Mouse (Mus musculus) embryonic facial prominence, embryonic 14.5 days (tissue): ENCODE results near the gene Bdkrb2. TPM values are rescaled to one million over a fixed set of nuclear protein-coding genes. Genes with fewer than 3 reads are reported as not detected.
A peak's percentile ranks its signal among the peaks of the same experiment; 100 is the strongest.

Source experiments
- ATAC-seq: fragments of 200-750 bp; cut with Nextera tagmentation; 2 replicates; pipeline ENCODE4 v1.8.0; 2017; ENCODE audit warnings: low read depth, moderate number of reproducible peaks, moderate TSS enrichment
- DNase-seq: peaks from one replicate; pipeline ENCODE4 v3.0.0-alpha.2; 2015; ENCODE audit warnings: low spot score
- H3K27ac ChIP-seq: fragments of 300-500 bp; sonication (generic); replicated peaks from 2 replicates; pipeline ENCODE4 v1.5.1; 2014; ENCODE audit warnings: low read depth, mild to moderate bottlenecking, low read length, moderate library complexity
- H3K27me3 ChIP-seq: fragments of 300-500 bp; sonication (generic); replicated peaks from 2 replicates; pipeline ENCODE4 v1.6.1; 2014; ENCODE audit warnings: low read length; ENCODE audit not compliant: control insufficient read depth, insufficient read depth
- H3K36me3 ChIP-seq: fragments of 300-500 bp; sonication (generic); 2 replicates; pipeline ENCODE4 v1.6.1; 2014; ENCODE audit warnings: low read length, mixed read lengths; ENCODE audit not compliant: control insufficient read depth, insufficient read depth
- H3K4me1 ChIP-seq: fragments of 300-500 bp; sonication (generic); 2 replicates; pipeline ENCODE4 v1.6.1; 2014; ENCODE audit warnings: antibody characterized with exemption, low read length; ENCODE audit not compliant: control insufficient read depth, insufficient read depth
- H3K4me2 ChIP-seq: fragments of 300-500 bp; sonication (generic); 2 replicates; pipeline ENCODE4 v1.6.1; 2014; ENCODE audit warnings: low read depth, mild to moderate bottlenecking, low read length, moderate library complexity, mixed read lengths
- H3K4me3 ChIP-seq: fragments of 300-500 bp; sonication (generic); 2 replicates; pipeline ENCODE4 v1.5.1; 2014; ENCODE audit warnings: low read depth, mild to moderate bottlenecking, low read length
- H3K9ac ChIP-seq: fragments of 300-500 bp; sonication (generic); 2 replicates; pipeline ENCODE4 v1.6.1; 2014; ENCODE audit warnings: low read depth, mild to moderate bottlenecking, low read length, moderate library complexity, mixed read lengths
- H3K9me3 ChIP-seq: fragments of 300-500 bp; sonication (generic); 2 replicates; pipeline ENCODE4 v1.6.1; 2016; ENCODE audit warnings: low read length; ENCODE audit not compliant: control insufficient read depth
- WGBS: fragments of 180-500 bp; shearing (Covaris S2); extraction: QIAGEN DNeasy Blood & Tissue Kit; methylation state at CpG from one replicate; pipeline ENCODE4 v1.1.7; 2014; 5-methylcytosine and 5-hydroxymethylcytosine counted together
- polyA plus RNA-seq: library from polyadenylated mRNA; unstranded; fragments of >200 nt; fragmentation: Nextera tagmentation; extraction: Ambion mirVana; gene quantifications from 2 replicates; pipeline ENCODE4 v1.2.1, GENCODE M21; 2014

Gene Bdkrb2
- polyA plus RNA-seq, 1 experiment from 2014 or later, result 1.0 TPM

DNA sequence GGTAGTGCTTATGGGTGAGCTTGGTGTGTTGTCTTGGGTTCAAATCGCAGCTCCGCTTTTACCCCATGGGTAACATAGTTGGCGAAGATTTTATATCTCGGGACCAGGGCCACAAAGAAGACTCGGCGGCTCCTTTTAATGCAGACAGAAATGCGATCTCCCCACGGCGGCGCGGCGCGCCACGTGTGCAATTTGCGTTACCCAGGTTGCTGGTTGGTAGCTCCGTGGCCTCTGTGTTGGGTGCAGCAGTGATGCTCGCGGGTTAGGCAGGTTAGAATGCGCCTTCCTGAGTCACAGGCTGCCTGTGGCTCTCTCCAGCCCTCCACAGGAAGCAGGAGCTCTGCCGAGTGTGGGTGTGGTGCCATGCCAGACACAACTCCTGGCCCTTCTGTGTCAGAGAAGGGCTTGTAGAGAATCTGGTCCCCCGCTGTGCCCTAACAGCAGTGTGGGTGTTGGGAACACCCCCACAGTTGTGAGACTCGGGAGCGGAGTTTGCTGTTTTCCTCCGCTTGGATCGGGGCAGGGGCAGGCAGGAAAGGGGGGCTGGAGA lies 775 bp downstream of the Bdkrb2 start:
- WGBS, result 7% methylated on average over 25 of the region's 25 CpGs
- Histone ChIP-seq H3K36me3 (no peaks in the 10 kb centered on the region), H3K9me3 (peaks cover 9% of the 10 kb centered on the region), H3K4me1 (peaks cover 9% of the 10 kb centered on the region), H3K27ac (no peak overlapping the region), H3K4me3 (peak overlapping the region; percentile 32), H3K27me3 (peaks cover 25% of the 10 kb centered on the region), H3K4me2 (peak overlapping the region; percentile 63), H3K9ac (peak overlapping the region; percentile 43; the same call in 1 of the 2 replicates)
- DNase-seq (no peak), ATAC-seq (0 out of 2 replicates have a peak, but pooled peaks have one; percentile 17)

DNA sequence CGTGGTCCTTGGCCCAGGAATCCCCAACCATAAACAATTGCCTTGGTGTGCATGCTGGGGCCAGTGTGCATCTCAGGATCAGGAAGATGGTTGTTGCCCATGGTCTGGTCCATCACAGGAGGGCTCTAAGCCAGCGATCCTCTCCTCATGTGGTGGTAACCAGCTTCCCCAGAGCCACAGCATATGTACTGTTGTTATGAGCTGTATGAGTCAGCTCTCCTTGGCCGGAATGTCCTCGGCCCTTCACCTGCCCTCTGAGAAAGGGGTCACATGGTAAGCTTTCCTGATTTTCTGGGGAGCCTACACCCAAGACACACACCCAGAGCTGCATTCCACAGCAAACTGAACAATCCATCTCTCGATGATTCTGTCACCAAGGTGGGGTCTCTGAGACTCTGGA lies 2.2 kb downstream of the Bdkrb2 start:
- DNase-seq (no peak), ATAC-seq (no peak)
- H3K36me3 ChIP-seq, result no peaks in the 10 kb centered on the region
- no peak overlapping the region for H3K27ac ChIP-seq
- H3K4me1 ChIP-seq, result peaks cover 9% of the 10 kb centered on the region
- H3K4me2 ChIP-seq, result no peak overlapping the region
- H3K9me3 ChIP-seq, result peaks cover 9% of the 10 kb centered on the region
- peaks cover 25% of the 10 kb centered on the region for H3K27me3 ChIP-seq
- no peak overlapping the region for H3K9ac ChIP-seq
- no peak overlapping the region for H3K4me3 ChIP-seq
- WGBS, result 75% methylated on average over 5 of the region's 5 CpGs

DNA sequence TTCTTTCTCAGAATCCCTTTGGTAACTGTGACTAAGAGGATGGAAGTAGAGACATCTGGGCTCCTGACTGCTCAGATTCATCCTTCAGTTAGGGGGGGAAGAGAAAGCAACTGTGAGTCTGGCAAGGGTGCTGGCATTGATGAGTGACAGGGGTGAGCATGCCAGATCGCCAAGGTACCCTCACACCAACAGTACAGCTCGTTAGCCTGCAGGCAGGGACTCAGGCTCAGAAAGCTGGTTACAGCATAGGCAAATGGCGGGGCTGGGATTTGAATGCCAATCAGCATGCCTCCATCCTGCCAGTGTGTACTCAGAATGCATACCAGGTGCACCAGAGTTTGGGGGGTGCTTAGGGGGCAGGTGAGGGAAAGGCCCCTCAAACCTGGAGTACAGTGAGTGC lies 8.8 kb downstream of the Bdkrb2 start:
- ATAC-seq, result no peak
- 55% methylated on average over 3 of the region's 3 CpGs for WGBS
- no peak for DNase-seq
- Histone ChIP-seq H3K4me3 (no peak overlapping the region), H3K4me2 (no peak overlapping the region), H3K9me3 (peaks cover 5% of the 10 kb centered on the region), H3K27ac (no peak overlapping the region), H3K4me1 (no peaks in the 10 kb centered on the region), H3K9ac (no peak overlapping the region), H3K36me3 (no peaks in the 10 kb centered on the region), H3K27me3 (no peaks in the 10 kb centered on the region)

GRCm38 (mm10) chr12:105572622-105573021 lies 9.6 kb downstream of the Bdkrb2 start:
- Histone ChIP-seq H3K4me1 (no peaks in the 10 kb centered on the region), H3K27me3 (no peaks in the 10 kb centered on the region), H3K9ac (no peak overlapping the region), H3K4me3 (no peak overlapping the region), H3K36me3 (no peaks in the 10 kb centered on the region), H3K4me2 (no peak overlapping the region), H3K27ac (no peak overlapping the region), H3K9me3 (no peaks in the 10 kb centered on the region)
- ATAC-seq, result no peak
- WGBS, result 75% methylated on average over 2 of the region's 2 CpGs
- no peak for DNase-seq

DNA sequence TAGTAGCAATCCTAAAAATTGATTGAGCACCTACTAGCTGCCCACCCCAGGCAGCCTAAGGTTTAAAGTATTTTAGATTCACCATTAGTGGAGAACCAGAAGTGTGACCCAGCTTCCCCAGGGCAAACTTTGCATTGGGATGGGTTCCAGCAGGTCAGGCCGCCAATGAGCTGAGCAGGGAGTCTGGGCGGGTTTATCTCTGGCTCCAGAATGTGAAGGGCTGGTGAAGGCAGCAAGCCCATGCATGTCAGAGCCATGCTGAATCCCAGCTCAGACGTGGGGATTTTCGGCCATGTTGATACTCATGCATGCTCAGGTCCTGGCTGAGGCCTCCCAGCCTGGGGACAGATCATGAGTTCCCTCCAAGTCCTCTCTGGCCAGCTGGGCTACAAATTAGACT lies 11.3 kb downstream of the Bdkrb2 start:
- 73% methylated on average over 4 of the region's 4 CpGs for WGBS
- ATAC-seq (no peak), DNase-seq (no peak)
- Histone ChIP-seq H3K4me3 (no peak overlapping the region), H3K9ac (no peak overlapping the region), H3K4me1 (no peaks in the 10 kb centered on the region), H3K27ac (no peak overlapping the region), H3K9me3 (no peaks in the 10 kb centered on the region), H3K4me2 (no peak overlapping the region), H3K27me3 (no peaks in the 10 kb centered on the region), H3K36me3 (no peaks in the 10 kb centered on the region)

DNA sequence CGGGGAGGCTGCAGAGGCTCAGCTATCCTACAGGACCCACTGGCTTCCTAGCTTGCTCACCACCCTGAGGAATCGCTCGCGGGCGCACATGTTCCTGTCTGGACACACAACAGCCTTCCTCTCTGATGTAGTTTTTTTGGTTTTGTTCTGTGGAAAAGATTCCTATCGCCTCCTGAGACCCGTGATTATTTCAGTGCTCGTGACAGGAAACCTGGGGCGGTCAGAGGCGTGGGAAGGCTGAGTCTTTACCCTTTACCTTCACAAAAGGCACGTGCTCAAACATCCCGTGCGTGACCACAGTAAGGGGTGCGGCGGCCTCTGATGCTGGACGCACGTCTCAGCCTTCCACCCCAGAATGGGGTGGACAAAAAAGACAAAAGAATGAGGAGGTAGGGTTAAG lies 17.5 kb downstream of the Bdkrb2 start:
- 69% methylated on average over 17 of the region's 17 CpGs for WGBS
- no peak overlapping the region for H3K4me3 ChIP-seq

DNA sequence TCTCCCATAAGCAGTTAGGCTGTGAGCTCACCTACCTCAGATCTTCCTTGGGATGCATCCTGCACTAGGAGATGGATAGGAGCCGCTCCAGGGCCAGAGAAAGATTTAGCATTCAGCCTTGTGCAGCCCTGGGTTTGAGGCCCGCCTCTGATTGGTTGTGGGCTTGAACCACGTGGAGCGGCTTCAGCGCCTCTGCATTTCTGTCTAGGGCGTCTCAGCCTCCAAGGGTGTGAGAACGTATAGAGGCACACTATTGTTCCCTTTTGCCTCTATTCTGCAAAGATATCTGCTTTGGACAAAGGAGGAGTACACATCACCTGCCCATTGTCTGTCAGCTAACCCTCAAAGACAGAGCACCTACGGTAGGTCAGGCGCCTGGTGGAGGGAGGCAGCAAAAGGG lies 19.5 kb downstream of the Bdkrb2 start:
- Histone ChIP-seq H3K9me3 (no peaks in the 10 kb centered on the region), H3K4me3 (no peak overlapping the region), H3K4me2 (no peak overlapping the region), H3K4me1 (peaks cover 7% of the 10 kb centered on the region; the same call in 1 of the 2 replicates), H3K9ac (no peak overlapping the region), H3K27ac (no peak overlapping the region), H3K27me3 (no peaks in the 10 kb centered on the region), H3K36me3 (no peaks in the 10 kb centered on the region)
- 61% methylated on average over 9 of the region's 9 CpGs for WGBS
- no peak for DNase-seq
- no peak for ATAC-seq

More for the DNA sequence above, 17.5 kb downstream of the Bdkrb2 start:
- DNase-seq (no peak), ATAC-seq (no peak)
- no peaks in the 10 kb centered on the region for H3K9me3 ChIP-seq
- H3K9ac ChIP-seq, result no peak overlapping the region
- H3K36me3 ChIP-seq, result no peaks in the 10 kb centered on the region
- H3K27ac ChIP-seq, result no peak overlapping the region
- H3K4me1 ChIP-seq, result peaks cover 7% of the 10 kb centered on the region; the same call in 1 of the 2 replicates
- H3K4me2 ChIP-seq, result no peak overlapping the region
- no peaks in the 10 kb centered on the region for H3K27me3 ChIP-seq

DNA sequence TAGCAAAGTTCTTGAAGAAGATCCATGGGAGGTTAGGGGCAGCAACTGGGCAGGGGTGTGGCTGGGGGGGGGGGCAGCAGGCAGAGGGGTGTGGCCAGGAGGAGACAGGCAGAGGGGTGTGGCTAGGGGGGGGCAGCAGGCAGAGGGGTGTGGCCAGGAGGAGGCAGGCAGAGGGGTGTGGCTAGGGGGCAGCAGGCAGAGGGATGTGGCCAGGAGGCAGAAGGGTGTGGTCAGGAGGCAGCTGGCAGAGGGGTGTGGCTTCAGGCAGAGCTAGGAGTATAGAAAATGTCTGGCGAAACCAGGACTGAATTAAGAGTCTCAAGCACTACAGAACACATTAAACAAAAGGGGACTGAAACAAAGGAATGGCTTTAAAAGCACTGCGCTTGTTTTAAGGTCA lies 20.5 kb downstream of the Bdkrb2 start:
- Histone ChIP-seq H3K27me3 (no peaks in the 10 kb centered on the region), H3K4me1 (peaks cover 7% of the 10 kb centered on the region; the same call in 1 of the 2 replicates), H3K9me3 (no peaks in the 10 kb centered on the region), H3K9ac (no peak overlapping the region), H3K36me3 (no peaks in the 10 kb centered on the region), H3K27ac (peak overlapping the region; percentile 33; the same call in 1 of the 2 replicates), H3K4me3 (no peak overlapping the region), H3K4me2 (no peak overlapping the region)
- peak; percentile 84 for DNase-seq
- ATAC-seq, result peak; percentile 62; the same call in 1 of the 2 replicates
- 17% methylated on average over 2 of the region's 2 CpGs for WGBS

- ATAC-seq (no peak), DNase-seq (peak; percentile 72)
- H3K4me3 ChIP-seq, result no peak overlapping the region
- no peaks in the 10 kb centered on the region for H3K36me3 ChIP-seq
- H3K27me3 ChIP-seq, result no peaks in the 10 kb centered on the region
- no peak overlapping the region for H3K9ac ChIP-seq
- H3K9me3 ChIP-seq, result no peaks in the 10 kb centered on the region
- WGBS, result 18% methylated on average over 12 of the region's 12 CpGs
- H3K27ac ChIP-seq, result no peak overlapping the region
- peaks cover 7% of the 10 kb centered on the region; the same call in 1 of the 2 replicates for H3K4me1 ChIP-seq
- no peak overlapping the region for H3K4me2 ChIP-seq
Measured at GRCm38 (mm10) chr12:105584851-105585250, 21.8 kb downstream of the Bdkrb2 start.
